Mouse (Mus musculus) left cerebral cortex, adult 2 months (tissue): ENCODE data around the gene Rhbg. TPM values are rescaled to one million over a fixed set of nuclear protein-coding genes. Genes with fewer than 3 reads are reported as not detected.

ENCODE experiments used
- DNase-seq, 2 experiments: peaks; one replicate each; pipeline ENCODE4 v3.0.0; 2021 to 2022; ENCODE audit warnings: low spot score in 2 of 2, mixed read lengths in 1 of 2; ENCODE audit errors: extremely low spot score in 1 of 2
- H3K27ac ChIP-seq: fragments of 200-600 bp; 2 replicates; pipeline ENCODE4 v1.8.1; 2022
- H3K4me3 ChIP-seq: fragments of 200-600 bp; 2 replicates; pipeline ENCODE4 v1.8.1; 2022
- CTCF ChIP-seq: fragments of 200-600 bp; IDR thresholded peaks from 2 replicates; pipeline ENCODE4 v1.8.1; 2022; ENCODE audit warnings: antibody characterized with exemption, mild to moderate bottlenecking, moderate library complexity
- intact Hi-C: fragments of 180-260 bp; cut with DNase I; formaldehyde crosslinking; loops from one replicate; pipeline ENCODE4 v1.15.1; 2025
- microRNA-seq, 2 experiments: library from miRNA; unstranded; fragments of <30 nt; microRNA quantifications; one replicate each; pipeline ENCODE4 v1.2.0; 2021
- total RNA-seq, 2 experiments: library from RNA; stranded (reverse); gene quantifications; 2 replicates each; pipeline ENCODE4 v1.2.3; 2021

Gene Rhbg
- total RNA-seq, 2 experiments from 2014 or later = not detected

DNA sequence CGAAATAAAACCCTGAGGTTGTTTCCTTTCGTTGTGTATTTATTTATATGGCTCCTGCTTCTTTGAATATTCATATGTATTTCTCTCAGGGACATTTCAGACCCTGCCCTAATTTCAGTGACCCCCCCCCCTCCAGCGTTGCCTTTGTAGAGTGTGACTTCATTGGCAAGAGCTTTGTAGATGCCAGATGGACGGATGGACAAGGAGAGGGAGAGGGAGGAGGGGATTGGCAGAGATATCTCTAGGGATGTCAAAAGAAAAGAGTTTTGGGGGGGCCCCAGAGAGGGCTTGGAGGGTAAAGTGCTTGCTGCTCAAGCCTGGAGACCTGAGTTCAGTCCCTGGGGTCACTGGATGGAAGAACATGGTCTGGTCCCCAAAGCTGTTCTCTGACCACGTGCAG, 51.1 kb downstream of the Rhbg start:
- no peak overlapping the region for H3K4me3 ChIP-seq

DNA sequence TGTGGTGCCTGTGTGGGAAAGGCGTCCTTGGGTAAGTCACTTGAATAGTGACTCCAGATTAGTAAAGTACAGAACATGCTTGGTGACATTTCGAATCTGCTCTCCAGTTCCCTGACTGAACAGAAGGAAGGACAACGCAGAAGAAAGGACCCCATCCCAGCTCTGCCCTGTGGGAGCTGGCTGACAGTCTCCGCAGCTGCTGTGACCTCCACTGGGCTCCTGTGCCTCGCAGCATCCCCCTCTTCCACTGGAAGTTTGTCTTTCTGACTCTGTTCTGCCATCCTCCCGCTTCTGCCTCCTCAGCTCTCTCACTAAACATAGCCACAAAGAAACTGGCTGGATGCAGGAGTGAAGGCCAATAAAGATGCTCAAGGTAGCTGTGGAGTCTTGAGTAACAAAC, 51.5 kb downstream of the Rhbg start:
- Histone ChIP-seq H3K4me3 (no peak overlapping the region), H3K27ac (peak overlapping the region; percentile 93)
- no peak for DNase-seq
- no peak for TF ChIP-seq CTCF
- intact Hi-C loops = no loop called here

More for the DNA sequence above, 51.1 kb downstream of the Rhbg start:
- intact Hi-C loops = no loop called here
- DNase-seq = no peak
- TF ChIP-seq CTCF = no peak
- H3K27ac ChIP-seq = peak overlapping the region; percentile 93

DNA sequence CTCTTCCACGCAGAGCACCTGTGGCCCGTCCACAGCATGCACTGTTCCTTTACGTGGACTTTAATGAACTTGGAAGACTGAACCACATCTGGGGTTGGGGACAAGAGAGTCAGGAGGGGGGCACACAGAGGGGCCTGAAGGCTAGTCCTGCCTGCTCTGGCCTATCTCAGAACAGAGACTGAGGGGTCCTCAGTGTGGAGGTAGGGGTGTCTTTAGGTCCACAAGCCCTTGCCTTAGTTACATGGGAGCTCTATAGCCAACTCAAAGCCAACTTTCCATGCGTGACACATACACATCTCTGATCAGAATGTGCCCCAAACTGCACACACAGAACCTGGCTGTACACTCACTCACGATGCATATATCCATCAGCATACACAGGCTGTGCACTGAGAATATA, 52.9 kb downstream of the Rhbg start:
- no peak for TF ChIP-seq CTCF
- intact Hi-C loops = loop anchor here (2.0 kb wide), 1 partner anchor 15 kb away; no protein-coding TSS in a partner anchor

DNA sequence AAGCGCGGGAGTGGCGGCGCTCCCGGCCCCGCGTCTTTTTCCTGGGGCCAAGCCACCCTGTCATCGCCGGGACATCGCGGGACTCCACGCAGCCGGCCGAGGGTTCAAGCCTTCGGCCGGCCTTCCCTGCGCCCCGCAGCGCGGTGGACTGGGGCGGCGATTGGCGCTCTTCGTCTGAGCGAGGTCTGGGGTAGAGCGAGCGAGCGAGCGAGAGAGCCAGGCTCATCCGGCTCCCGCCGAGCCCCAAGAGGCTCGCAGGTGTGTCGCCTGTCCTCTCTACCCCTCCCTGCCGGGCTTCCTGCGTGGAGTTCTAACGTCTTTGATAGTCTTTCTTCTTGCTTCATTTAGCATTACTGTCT, 53.6 kb downstream of the Rhbg start:
- Histone ChIP-seq H3K4me3 (peak overlapping the region; percentile 69), H3K27ac (peak overlapping the region; percentile 93)
- TF ChIP-seq CTCF = no peak
- intact Hi-C loops = loop anchor here (2.0 kb wide), 1 partner anchor 16 kb away; no protein-coding TSS in a partner anchor
- DNase-seq = no peak

More for the DNA sequence above, 52.9 kb downstream of the Rhbg start:
- Histone ChIP-seq H3K4me3 (peak overlapping the region; percentile 69), H3K27ac (peak overlapping the region; percentile 93)
- DNase-seq = no peak

DNA sequence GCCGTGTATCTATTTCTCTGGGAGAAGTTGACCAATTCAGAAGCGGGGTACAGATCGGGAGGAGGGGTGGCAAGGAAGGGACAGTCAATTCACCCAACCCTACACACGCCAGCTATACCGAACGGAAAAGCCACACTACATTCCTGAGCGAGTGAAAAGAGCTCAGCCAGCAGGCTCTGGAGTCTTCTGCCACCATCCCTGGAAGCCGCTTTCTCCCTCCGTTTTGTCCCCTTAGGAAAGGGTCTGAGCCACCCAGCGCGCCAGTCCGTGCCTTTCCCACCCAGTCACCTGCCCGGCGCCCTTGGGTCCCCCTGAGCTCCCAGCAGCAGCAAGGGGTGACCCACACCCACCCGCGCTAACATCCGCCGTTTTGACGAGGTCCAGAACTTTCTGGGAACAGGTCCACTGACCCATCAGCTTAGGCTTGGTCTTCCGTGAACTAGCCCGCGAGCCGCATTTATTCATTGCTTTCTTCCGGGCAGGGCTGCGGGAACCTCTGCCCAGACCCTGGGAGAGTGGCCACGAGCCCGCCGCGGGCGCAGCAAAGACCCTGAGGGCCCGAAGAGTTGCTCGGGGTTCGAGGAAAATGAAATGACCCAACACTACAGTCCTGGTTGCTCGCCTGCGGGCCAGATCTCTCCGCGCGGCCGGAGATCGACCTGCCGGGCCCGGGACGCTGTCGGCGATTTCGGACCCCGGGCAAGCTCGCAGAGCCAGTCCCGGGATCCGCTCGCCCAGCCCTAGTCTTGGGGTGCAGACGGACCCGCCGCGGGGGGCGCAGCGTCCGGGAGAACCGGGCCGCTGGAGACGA, 54.1 kb downstream of the Rhbg start:
- Histone ChIP-seq H3K4me3 (peak overlapping the region; percentile 69), H3K27ac (peak overlapping the region; percentile 93)
- TF ChIP-seq CTCF = no peak; the same call in none of the 2 replicates
- DNase-seq = peak in 1 of 2 experiments; percentile 56
- intact Hi-C loops = loop anchor here (2.0 kb wide), 1 partner anchor 16 kb away; no protein-coding TSS in a partner anchor

DNA sequence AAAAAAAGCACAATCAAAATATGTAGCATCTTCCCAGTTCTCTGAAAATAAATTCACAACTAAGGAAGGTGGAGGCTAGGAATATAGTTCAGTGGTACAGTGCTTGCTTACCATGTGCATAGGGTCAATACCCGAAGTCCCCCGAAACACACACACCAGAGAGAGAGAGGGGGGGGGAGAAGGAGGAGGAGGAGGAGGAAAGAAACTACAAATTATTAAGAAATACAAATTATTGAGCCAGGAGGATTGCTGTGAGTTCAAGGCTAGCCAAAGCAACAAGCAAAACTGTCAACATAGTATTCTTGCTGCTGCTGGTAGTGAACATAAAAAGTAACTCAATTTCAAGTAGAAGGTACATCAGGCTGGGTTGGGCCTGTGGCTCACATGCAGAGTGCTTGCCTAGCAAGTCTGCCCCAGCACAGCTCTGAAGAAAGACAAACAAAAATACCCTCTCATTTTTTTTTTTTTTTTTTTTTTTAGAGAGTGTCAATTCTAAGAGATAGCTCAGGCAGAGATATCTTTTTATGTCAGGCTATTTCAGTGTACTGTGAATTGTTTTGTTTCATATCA, 54.9 kb downstream of the Rhbg start:
- Histone ChIP-seq H3K4me3 (no peak overlapping the region; the same call in 1 of the 2 replicates), H3K27ac (peak overlapping the region; percentile 93)
- no peak for DNase-seq
- no peak for TF ChIP-seq CTCF
- intact Hi-C loops = loop anchor here (2.0 kb wide), 1 partner anchor 17 kb away; no protein-coding TSS in a partner anchor

DNA sequence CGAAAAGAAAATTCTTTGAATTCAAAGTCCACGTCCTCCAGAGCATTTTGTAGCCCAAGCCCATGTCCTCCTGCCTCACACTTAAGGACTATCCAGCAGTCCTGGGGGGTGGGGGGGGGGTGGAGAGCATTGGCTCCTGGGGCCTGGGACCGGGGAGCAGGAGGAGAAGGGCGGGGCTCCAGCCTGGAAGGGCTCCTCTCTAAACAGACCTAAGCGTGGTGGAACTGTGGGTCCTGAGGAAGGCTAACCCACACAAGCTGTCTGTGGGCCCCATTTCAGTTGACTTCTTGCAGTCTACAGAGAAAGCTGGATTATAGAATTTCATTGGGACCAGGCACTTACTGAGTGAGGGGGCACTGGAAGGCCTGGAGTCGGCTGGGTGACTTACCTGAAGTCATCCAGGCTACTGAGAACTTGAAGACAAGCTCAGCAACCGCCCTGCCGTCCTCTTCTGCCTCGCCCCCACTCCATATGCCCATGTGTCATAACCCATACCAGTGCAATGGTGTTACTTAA, 55.9 kb downstream of the Rhbg start:
- no peak for TF ChIP-seq CTCF
- Histone ChIP-seq H3K4me3 (no peak overlapping the region), H3K27ac (no peak overlapping the region; the same call in 1 of the 2 replicates)
- DNase-seq = no peak
- intact Hi-C loops = no loop called here

DNA sequence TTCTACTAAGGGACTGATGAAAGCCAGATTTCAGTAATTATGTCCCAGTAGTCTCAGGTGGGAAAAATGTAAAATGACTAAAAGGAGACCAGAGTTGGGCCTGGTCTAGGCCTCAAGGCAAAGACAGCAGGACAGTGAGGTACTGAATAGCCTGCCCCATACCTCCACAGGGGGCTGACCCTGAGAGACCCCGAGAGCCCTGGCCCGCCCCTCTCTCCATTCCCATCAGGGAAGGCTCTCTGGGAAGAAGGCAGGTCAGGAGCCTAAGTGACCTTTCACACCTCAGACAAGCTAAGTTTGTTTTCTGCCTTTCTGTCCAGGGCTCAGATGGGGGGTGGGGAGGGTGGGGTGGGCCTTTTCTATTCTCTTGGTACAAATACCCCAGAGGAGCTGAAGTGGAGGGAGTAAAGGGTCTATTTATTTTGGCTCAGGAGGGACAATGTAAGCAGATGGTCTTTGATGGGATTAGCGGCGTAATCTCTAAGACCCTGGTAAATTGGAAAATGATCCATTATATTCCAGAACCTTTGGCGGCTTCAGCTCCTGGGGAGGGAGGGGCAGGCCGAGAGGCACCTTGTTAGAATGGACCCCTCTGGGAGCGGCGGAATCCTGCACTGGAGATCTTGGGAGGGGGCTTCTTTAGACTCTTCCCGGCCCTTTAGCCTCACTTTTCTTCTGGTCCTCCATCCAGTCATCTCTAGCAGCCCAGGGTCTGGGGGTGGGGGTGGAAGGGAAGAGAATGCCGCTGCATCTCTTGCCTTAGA, 56.6 kb downstream of the Rhbg start:
- TF ChIP-seq CTCF = no peak
- DNase-seq = no peak
- no peak overlapping the region for H3K27ac ChIP-seq
- H3K4me3 ChIP-seq = no peak overlapping the region
- intact Hi-C loops = no loop called here

Small RNA genes lying within 50 kb of the gene (microRNA-seq; reads per million reads assigned to microRNA genes)
- gene Gm25641 (0 reads per million in 2 experiments), gene Mir3093 (58.2 to 58.3 reads per million in 2 experiments), gene Mir9-1 (0 reads per million in 2 experiments)

Other genes starting within 250 kb of the Rhbg start
- 10 to 100 TPM; 11.3 to 13.5 TPM for gene Hapln2, start 227.1 kb downstream of the Rhbg start, total RNA-seq
- gene Gpatch4, start 211.6 kb downstream of the Rhbg start, total RNA-seq = 10 to 100 TPM; 17.5 to 19.1 TPM
- 10 to 100 TPM; 64.3 to 66.6 TPM for gene Naxe, start 196.2 kb downstream of the Rhbg start, total RNA-seq
- not detected for gene Ttc24, start 176.4 kb downstream of the Rhbg start, total RNA-seq
- under 1 TPM; 0.21 to 0.41 TPM for gene Iqgap3, start 172.7 kb downstream of the Rhbg start, total RNA-seq
- 100 to 1,000 TPM; 223 to 225 TPM for gene Mef2d, start 112.3 kb downstream of the Rhbg start, total RNA-seq
- gene Gm38392, start 32.5 kb upstream of the Rhbg start, total RNA-seq = under 1 TPM in 1 of 2 experiments, not detected in 1; 0.59 TPM
- gene Tsacc, start 42.3 kb upstream of the Rhbg start, total RNA-seq = 1 to 10 TPM; 3.7 to 3.8 TPM
- gene Cct3, start 42.4 kb upstream of the Rhbg start, total RNA-seq = 100 to 1,000 TPM; 168 to 170 TPM
- 10 to 100 TPM; 77.5 to 91.1 TPM for gene Glmp, start 70.3 kb upstream of the Rhbg start, total RNA-seq
- gene Tmem79, start 81.4 kb upstream of the Rhbg start, total RNA-seq = 1 to 10 TPM; 1.2 to 1.4 TPM
- 10 to 100 TPM; 78.3 to 79.5 TPM for gene Smg5, start 81.6 kb upstream of the Rhbg start, total RNA-seq
- gene Paqr6, start 109.9 kb upstream of the Rhbg start, total RNA-seq = 1 to 10 TPM; 8.7 to 8.8 TPM
- under 1 TPM; 0.49 to 0.57 TPM for gene Bglap3, start 118.0 kb upstream of the Rhbg start, total RNA-seq
- gene Bglap2, start 124.0 kb upstream of the Rhbg start, total RNA-seq = 1 to 10 TPM in 1 of 2 experiments, not detected in 1; 1.1 TPM
- gene Bglap, start 129.8 kb upstream of the Rhbg start, total RNA-seq = 1 to 10 TPM; 1.4 to 1.6 TPM
- 1 to 10 TPM; 6.5 to 6.6 TPM for gene Pmf1, start 155.6 kb upstream of the Rhbg start, total RNA-seq
- 10 to 100 TPM; 75.8 to 77.6 TPM for gene Slc25a44, start 170.4 kb upstream of the Rhbg start, total RNA-seq
- gene Sema4a, start 206.5 kb upstream of the Rhbg start, total RNA-seq = 10 to 100 TPM; 68.7 to 71.2 TPM